Mouse (Mus musculus): Measurements from ENCODE around the gene Eif4h. TPM values are rescaled to one million over a fixed set of nuclear protein-coding genes. Genes with fewer than 3 reads are reported as not detected.

Eif4h gene
- polyA plus RNA-seq, 1 experiment from 2014 or later, result 437 TPM

GRCm38 (mm10) chr5:134609916-134610643, 29.2 kb downstream of the Eif4h start:
- Histone ChIP-seq H3K9me3 (ENCODE audit: control insufficient read depth, low read length) (no peaks in the 10 kb centered on the region), H3K4me1 (replicated peaks; ENCODE audit: control insufficient read depth, insufficient read depth, low read length) (no peaks in the 10 kb centered on the region), H3K36me3 (ENCODE audit: control insufficient read depth, insufficient read depth, low read length) (no peaks in the 10 kb centered on the region), H3K9ac (ENCODE audit: low read length) (no peak overlapping the region), H3K4me3 (ENCODE audit: low read depth, low read length) (no peak overlapping the region), H3K27me3 (replicated peaks; ENCODE audit: control insufficient read depth, insufficient read depth, low read length) (no peaks in the 10 kb centered on the region), H3K4me2 (ENCODE audit: low read length) (no peak overlapping the region), H3K27ac (ENCODE audit: low read depth) (no peak overlapping the region)
- DNase-seq (ENCODE audit: low spot score) (no peak), ATAC-seq (replicated peaks; ENCODE audit: low FRiP score, low TSS enrichment, low read depth) (no peak)
- WGBS, result 80% methylated on average over 12 of the region's 12 CpGs

DNA sequence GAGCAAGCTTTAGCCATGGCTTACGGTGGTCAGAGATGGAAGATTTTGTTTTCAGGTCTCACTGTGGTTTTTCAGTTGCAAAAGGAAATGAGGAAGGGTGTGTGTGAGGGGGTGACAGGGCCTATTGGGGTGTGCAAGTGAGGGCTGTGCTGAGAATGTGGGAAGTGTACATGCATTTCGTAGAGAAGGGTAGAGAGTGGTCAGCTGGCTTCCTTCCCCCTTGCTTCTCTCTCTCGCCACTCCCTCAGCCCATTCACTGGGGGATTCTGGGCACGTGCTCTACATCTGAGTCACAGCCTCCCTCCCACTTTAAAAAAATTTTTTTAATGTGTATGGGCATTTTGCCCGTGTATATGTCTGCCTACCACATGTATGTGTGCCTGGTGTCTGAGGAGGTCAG, 32.2 kb downstream of the Eif4h start:
- Histone ChIP-seq H3K9me3 (ENCODE audit: control insufficient read depth, low read length) (no peaks in the 10 kb centered on the region), H3K27ac (ENCODE audit: low read depth) (no peak overlapping the region), H3K27me3 (replicated peaks; ENCODE audit: control insufficient read depth, insufficient read depth, low read length) (no peaks in the 10 kb centered on the region), H3K4me2 (ENCODE audit: low read length) (no peak overlapping the region), H3K4me1 (replicated peaks; ENCODE audit: control insufficient read depth, insufficient read depth, low read length) (no peaks in the 10 kb centered on the region), H3K9ac (ENCODE audit: low read length) (no peak overlapping the region), H3K36me3 (ENCODE audit: control insufficient read depth, insufficient read depth, low read length) (no peaks in the 10 kb centered on the region), H3K4me3 (ENCODE audit: low read depth, low read length) (no peak overlapping the region)
- 62% methylated on average over 5 of the region's 5 CpGs for WGBS
- ATAC-seq (replicated peaks; ENCODE audit: low FRiP score, low TSS enrichment, low read depth) (no peak), DNase-seq (ENCODE audit: low spot score) (no peak)

- no peaks in the 10 kb centered on the region for H3K4me1 ChIP-seq (replicated peaks; ENCODE audit: control insufficient read depth, insufficient read depth, low read length)
- no peaks in the 10 kb centered on the region for H3K36me3 ChIP-seq (ENCODE audit: control insufficient read depth, insufficient read depth, low read length)
- DNase-seq (ENCODE audit: low spot score) (no peak), ATAC-seq (replicated peaks; ENCODE audit: low FRiP score, low TSS enrichment, low read depth) (no peak)
- no peak overlapping the region for H3K27ac ChIP-seq (ENCODE audit: low read depth)
- H3K9ac ChIP-seq (ENCODE audit: low read length), result no peak overlapping the region
- H3K4me2 ChIP-seq (ENCODE audit: low read length), result no peak overlapping the region
- no peaks in the 10 kb centered on the region for H3K9me3 ChIP-seq (ENCODE audit: control insufficient read depth, low read length)
- no peaks in the 10 kb centered on the region for H3K27me3 ChIP-seq (replicated peaks; ENCODE audit: control insufficient read depth, insufficient read depth, low read length)
- no peak overlapping the region for H3K4me3 ChIP-seq (ENCODE audit: low read depth, low read length)
Measured at GRCm38 (mm10) chr5:134606314-134606713, 33.0 kb downstream of the Eif4h start.

DNA sequence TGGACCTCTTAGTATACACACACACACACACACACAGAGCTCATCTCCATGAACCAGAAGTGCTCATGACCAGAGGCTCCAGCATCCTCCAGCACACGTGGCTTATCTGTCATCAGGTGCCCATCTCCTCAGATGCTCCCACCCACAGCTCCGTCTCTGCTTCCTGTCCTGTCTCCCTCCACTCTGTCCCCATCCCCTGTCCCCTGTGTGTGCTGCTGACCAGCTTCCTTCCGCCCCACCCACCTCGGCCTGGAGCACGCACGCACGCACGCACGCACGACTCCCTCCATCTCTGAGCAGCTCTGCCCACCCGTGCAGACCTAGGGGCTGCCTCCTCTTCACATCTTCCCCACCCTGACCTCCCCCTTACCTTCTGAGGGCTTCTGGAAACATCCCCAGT, 34.9 kb downstream of the Eif4h start:
- no peak for DNase-seq (ENCODE audit: low spot score)
- no peaks in the 10 kb centered on the region for H3K27me3 ChIP-seq (replicated peaks; ENCODE audit: control insufficient read depth, insufficient read depth, low read length)
- H3K9ac ChIP-seq (ENCODE audit: low read length), result no peak overlapping the region
- no peak for ATAC-seq (replicated peaks; ENCODE audit: low FRiP score, low TSS enrichment, low read depth)
- no peak overlapping the region for H3K4me2 ChIP-seq (ENCODE audit: low read length)
- H3K9me3 ChIP-seq (ENCODE audit: control insufficient read depth, low read length), result no peaks in the 10 kb centered on the region
- H3K4me1 ChIP-seq (replicated peaks; ENCODE audit: control insufficient read depth, insufficient read depth, low read length), result no peaks in the 10 kb centered on the region
- peaks cover 3% of the 10 kb centered on the region; the same call in 1 of the 2 replicates for H3K36me3 ChIP-seq (ENCODE audit: control insufficient read depth, insufficient read depth, low read length)
- no peak overlapping the region for H3K27ac ChIP-seq (ENCODE audit: low read depth)
- no peak overlapping the region for H3K4me3 ChIP-seq (ENCODE audit: low read depth, low read length)
- 86% methylated on average over 11 of the region's 11 CpGs for WGBS

- 90% methylated on average over 10 of the region's 10 CpGs for WGBS
- no peaks in the 10 kb centered on the region for H3K27me3 ChIP-seq (replicated peaks; ENCODE audit: control insufficient read depth, insufficient read depth, low read length)
- H3K4me1 ChIP-seq (replicated peaks; ENCODE audit: control insufficient read depth, insufficient read depth, low read length), result no peaks in the 10 kb centered on the region
- no peak overlapping the region for H3K4me3 ChIP-seq (ENCODE audit: low read depth, low read length)
- peaks cover 64% of the 10 kb centered on the region for H3K36me3 ChIP-seq (ENCODE audit: control insufficient read depth, insufficient read depth, low read length)
- H3K9me3 ChIP-seq (ENCODE audit: control insufficient read depth, low read length), result no peaks in the 10 kb centered on the region
- no peak for DNase-seq (ENCODE audit: low spot score)
- ATAC-seq (replicated peaks; ENCODE audit: low FRiP score, low TSS enrichment, low read depth), result no peak
- H3K27ac ChIP-seq (ENCODE audit: low read depth), result no peak overlapping the region
- H3K9ac ChIP-seq (ENCODE audit: low read length), result no peak overlapping the region
- no peak overlapping the region for H3K4me2 ChIP-seq (ENCODE audit: low read length)
Measured at GRCm38 (mm10) chr5:134597711-134598110, 41.6 kb downstream of the Eif4h start.

- DNase-seq (ENCODE audit: low spot score) (no peak), ATAC-seq (replicated peaks; ENCODE audit: low FRiP score, low TSS enrichment, low read depth) (no peak)
- Histone ChIP-seq H3K36me3 (ENCODE audit: control insufficient read depth, insufficient read depth, low read length) (peaks cover 86% of the 10 kb centered on the region), H3K4me3 (ENCODE audit: low read depth, low read length) (no peak overlapping the region), H3K4me2 (ENCODE audit: low read length) (no peak overlapping the region), H3K9ac (ENCODE audit: low read length) (no peak overlapping the region), H3K9me3 (ENCODE audit: control insufficient read depth, low read length) (no peaks in the 10 kb centered on the region), H3K4me1 (replicated peaks; ENCODE audit: control insufficient read depth, insufficient read depth, low read length) (no peaks in the 10 kb centered on the region), H3K27me3 (replicated peaks; ENCODE audit: control insufficient read depth, insufficient read depth, low read length) (no peaks in the 10 kb centered on the region), H3K27ac (ENCODE audit: low read depth) (no peak overlapping the region)
- 90% methylated on average over 9 of the region's 9 CpGs for WGBS
Measured at GRCm38 (mm10) chr5:134593093-134593492, 46.2 kb downstream of the Eif4h start.

DNA sequence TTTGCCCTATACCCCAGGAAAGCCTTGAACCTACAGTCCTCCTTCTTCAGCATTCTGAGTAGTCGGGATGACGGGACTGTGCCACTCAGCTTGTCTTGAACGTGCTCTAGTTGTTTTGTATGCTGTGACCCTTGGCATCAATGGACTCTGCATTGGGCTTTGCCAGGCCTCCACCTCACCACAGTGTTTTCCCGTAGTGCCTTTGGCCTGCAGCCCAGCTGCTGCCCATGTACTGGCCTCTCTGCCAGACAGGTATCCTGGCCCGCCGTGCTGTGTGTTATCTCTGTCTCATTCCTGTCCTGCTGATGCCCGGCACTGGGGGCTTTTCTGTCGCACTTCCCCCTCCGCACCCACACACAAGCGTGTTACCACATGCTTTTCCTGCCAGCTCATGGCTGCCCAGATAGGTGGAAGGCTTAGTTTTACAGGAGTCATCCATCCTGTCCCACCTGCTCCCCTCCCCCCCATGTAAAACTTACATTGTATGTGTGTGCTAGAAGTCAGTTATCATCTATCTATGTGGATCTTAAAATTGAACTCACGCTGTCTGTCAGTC, 47.2 kb downstream of the Eif4h start:
- no peak overlapping the region for H3K4me3 ChIP-seq (ENCODE audit: low read depth, low read length)
- DNase-seq (ENCODE audit: low spot score) (no peak), ATAC-seq (replicated peaks; ENCODE audit: low FRiP score, low TSS enrichment, low read depth) (no peak)
- H3K9me3 ChIP-seq (ENCODE audit: control insufficient read depth, low read length), result no peaks in the 10 kb centered on the region
- no peak overlapping the region for H3K27ac ChIP-seq (ENCODE audit: low read depth)
- no peak overlapping the region for H3K9ac ChIP-seq (ENCODE audit: low read length)
- WGBS, result 93% methylated on average over 11 of the region's 11 CpGs
- no peaks in the 10 kb centered on the region for H3K4me1 ChIP-seq (replicated peaks; ENCODE audit: control insufficient read depth, insufficient read depth, low read length)
- H3K27me3 ChIP-seq (replicated peaks; ENCODE audit: control insufficient read depth, insufficient read depth, low read length), result no peaks in the 10 kb centered on the region
- peaks cover 79% of the 10 kb centered on the region for H3K36me3 ChIP-seq (ENCODE audit: control insufficient read depth, insufficient read depth, low read length)
- no peak overlapping the region for H3K4me2 ChIP-seq (ENCODE audit: low read length)

- H3K9ac ChIP-seq (ENCODE audit: low read length), result no peak overlapping the region
- ATAC-seq (replicated peaks; ENCODE audit: low FRiP score, low TSS enrichment, low read depth), result no peak
- no peak for DNase-seq (ENCODE audit: low spot score)
- H3K27me3 ChIP-seq (replicated peaks; ENCODE audit: control insufficient read depth, insufficient read depth, low read length), result no peaks in the 10 kb centered on the region
- H3K36me3 ChIP-seq (ENCODE audit: control insufficient read depth, insufficient read depth, low read length), result peaks cover 64% of the 10 kb centered on the region
- no peak overlapping the region for H3K27ac ChIP-seq (ENCODE audit: low read depth)
- H3K9me3 ChIP-seq (ENCODE audit: control insufficient read depth, low read length), result no peaks in the 10 kb centered on the region
- no peaks in the 10 kb centered on the region for H3K4me1 ChIP-seq (replicated peaks; ENCODE audit: control insufficient read depth, insufficient read depth, low read length)
- 86% methylated on average over 3 of the region's 3 CpGs for WGBS
- no peak overlapping the region for H3K4me2 ChIP-seq (ENCODE audit: low read length)
- H3K4me3 ChIP-seq (ENCODE audit: low read depth, low read length), result no peak overlapping the region
Measured at GRCm38 (mm10) chr5:134589900-134590299, 49.4 kb downstream of the Eif4h start.

DNA sequence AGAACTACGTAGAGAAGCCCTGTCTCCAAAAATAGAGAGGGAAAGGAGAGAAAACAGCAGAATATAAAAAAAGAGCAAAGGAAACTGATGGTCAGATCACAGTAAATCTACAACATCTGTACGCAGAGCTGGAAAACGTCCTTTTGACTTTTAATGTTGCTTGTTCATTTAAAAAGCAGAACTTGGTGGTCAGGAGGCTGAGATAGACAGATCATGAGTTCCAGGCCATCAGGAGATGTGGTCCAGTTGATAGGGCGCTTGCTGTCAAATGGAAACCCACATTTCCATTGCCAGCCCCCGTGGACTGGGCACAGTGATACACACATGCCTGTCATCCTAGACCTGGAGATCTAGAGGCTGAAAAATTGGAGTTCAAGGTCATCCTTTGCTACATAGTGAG, 54.5 kb downstream of the Eif4h start:
- peaks cover 11% of the 10 kb centered on the region for H3K4me1 ChIP-seq (replicated peaks; ENCODE audit: control insufficient read depth, insufficient read depth, low read length)
- WGBS, result 89% methylated on average over 5 of the region's 5 CpGs
- no peak overlapping the region for H3K4me2 ChIP-seq (ENCODE audit: low read length)
- H3K27ac ChIP-seq (ENCODE audit: low read depth), result no peak overlapping the region
- H3K9ac ChIP-seq (ENCODE audit: low read length), result no peak overlapping the region
- H3K9me3 ChIP-seq (ENCODE audit: control insufficient read depth, low read length), result no peaks in the 10 kb centered on the region
- peaks cover 17% of the 10 kb centered on the region for H3K36me3 ChIP-seq (ENCODE audit: control insufficient read depth, insufficient read depth, low read length)
- H3K4me3 ChIP-seq (ENCODE audit: low read depth, low read length), result no peak overlapping the region
- ATAC-seq (replicated peaks; ENCODE audit: low FRiP score, low TSS enrichment, low read depth) (no peak), DNase-seq (ENCODE audit: low spot score) (no peak)
- H3K27me3 ChIP-seq (replicated peaks; ENCODE audit: control insufficient read depth, insufficient read depth, low read length), result no peaks in the 10 kb centered on the region
